Mouse (Mus musculus) ovary, adult 18-20 months (tissue): ENCODE data around the gene Cds1.

ENCODE experiments used
- DNase-seq: peaks from one replicate; pipeline ENCODE4 v3.0.0; 2022; ENCODE audit warnings: low spot score, mixed read lengths

Cds1 gene

DNA sequence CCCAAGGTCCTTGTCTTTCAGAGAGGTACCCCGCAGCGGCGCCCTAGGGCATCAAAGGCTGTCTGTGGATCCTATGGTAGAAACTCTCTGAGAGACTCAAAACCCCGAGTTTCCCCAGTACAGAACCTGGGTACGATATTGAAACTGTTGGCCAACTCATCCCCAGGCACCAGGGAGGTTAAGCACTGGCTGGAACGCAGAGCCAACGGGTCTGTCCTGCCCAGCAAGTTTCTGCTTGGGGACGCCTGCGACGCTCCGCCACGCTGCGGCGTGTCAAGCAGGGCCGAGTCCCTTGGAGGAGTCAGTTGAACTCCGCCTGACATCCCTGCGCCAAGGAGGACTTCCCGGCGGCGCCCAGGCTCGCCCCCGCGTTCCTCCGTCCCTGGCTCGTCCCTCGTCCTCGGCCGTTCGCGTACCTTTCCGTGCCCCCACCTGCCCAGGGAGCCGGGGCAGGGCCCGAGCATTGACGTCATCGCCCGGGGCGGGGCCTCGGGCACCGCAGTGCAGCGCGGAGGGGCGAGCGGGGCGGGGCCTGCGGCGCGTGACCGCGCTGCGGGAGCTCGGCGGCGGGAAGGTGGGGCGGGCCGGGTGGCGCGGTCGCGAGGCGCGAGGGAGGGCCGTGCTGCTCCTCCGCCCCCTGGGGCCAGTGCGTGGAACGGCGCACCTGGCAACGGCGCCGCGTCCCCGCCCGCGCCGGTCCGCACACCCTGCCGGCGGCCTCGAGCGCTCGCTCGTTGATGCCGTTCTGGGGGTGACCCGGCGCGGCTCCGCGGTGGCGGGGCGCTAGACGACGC is at the start of gene Cds1:
TSS of gene Cds1 (plus strand) at position 577 of the 794 bp plus-strand sequence.
- peak; percentile 70 for DNase-seq

DNA sequence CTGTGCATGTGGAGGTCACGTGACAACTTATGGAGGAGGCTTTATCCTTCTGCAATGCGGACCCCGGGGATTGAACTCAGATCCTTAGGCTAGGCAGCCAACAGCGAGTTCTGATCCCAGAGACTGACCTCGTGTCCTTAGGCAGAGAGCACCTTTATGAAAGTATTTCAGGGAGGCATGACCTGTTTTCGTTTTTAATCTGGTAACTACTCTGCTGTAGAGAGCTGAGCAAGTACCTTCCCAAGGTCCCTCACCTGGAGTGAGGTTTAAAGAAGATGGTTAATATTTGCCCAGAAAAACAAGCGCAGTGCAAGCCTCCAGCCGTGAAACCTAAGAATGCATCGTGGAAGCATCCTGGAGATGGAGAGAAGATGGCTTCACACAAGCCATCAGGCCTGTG is 40.7 kb upstream of the Cds1 start:
- DNase-seq = no peak

DNA sequence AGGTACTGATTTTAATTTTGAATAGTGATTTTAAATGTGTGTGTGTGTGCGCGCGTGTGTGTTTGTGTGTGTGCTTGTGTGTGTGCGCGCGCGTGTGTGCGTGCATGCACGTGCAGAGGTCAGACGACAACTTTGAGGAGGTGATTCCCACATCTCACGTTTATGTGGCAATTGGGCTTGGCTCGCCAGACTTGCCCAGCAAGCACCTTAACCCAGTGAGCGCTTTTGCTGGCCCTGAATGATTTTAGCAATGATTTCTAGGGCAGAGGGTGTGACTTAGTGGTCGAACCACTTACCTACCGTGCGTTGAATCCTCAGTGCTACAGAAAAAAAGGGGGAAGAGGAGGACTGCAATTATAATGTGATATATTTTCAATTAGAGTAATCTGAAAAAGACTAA is 40.2 kb upstream of the Cds1 start:
- DNase-seq = no peak

DNA sequence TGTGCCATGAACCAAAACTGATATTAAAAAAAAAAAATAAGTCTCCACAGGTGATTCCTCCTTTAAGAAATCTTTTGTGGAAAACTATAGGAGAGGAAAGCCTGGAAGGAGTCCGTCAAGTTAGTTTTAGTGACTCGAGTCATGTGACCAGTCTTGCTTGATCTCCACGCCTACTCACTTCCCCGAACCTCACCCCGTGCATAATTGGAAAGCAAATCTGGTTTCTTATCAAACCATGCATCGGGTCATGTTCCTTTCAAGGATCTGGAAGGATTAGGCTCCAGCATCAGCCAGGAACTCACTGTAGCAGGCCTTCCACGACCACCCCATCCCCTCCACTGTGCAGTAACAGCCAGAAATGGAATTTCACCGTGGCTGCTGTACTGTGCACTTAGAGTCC is 39.2 kb upstream of the Cds1 start:
- DNase-seq = no peak

DNA sequence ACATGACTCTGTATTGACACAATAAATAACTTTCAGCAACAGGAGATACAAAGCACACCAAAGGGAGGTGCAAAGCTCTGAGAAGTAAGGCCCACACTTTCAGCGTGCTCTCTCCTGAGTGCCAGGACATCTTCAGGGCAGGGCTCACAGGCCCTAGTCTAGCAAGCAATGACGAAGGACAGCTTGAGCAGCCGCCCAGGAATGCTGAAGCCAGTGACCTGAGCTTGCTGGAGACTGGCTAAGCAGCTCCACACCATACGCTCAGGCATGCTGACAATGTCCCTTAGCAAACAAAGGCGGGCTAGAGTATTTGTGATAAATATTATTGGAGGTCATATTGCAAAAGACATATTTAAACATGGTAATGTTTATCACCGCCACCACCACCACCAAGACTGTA is 38.6 kb upstream of the Cds1 start:
- DNase-seq = no peak

DNA sequence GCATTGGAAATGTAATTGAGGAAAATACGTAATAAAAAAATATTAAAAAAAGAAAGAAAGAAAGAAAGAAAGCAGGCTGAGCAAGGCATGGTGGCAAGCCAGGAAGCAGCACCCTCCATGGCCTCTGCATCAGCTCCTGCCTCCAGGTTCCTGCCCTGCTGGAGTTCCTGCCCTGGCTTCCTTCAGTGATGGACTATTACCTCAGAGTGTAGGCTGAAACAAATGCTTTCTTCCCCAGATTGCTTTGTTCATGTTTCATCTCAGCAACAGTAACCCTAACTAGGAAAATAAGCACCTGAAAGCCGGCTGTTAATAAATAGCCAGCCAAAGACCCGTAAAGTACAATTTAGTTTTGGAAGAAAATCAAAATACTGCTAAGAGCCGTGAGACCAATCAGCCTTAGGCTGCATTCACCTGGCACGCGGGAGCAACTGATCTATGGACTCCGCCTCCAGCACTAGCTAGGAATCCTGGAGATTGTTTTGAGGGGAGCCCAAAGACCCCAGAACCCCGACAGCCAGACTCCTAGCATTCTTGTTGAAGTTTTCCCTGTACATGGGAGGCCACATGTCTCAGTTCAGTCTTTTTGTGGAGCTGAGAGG is 36.5 kb upstream of the Cds1 start:
- DNase-seq = no peak

DNA sequence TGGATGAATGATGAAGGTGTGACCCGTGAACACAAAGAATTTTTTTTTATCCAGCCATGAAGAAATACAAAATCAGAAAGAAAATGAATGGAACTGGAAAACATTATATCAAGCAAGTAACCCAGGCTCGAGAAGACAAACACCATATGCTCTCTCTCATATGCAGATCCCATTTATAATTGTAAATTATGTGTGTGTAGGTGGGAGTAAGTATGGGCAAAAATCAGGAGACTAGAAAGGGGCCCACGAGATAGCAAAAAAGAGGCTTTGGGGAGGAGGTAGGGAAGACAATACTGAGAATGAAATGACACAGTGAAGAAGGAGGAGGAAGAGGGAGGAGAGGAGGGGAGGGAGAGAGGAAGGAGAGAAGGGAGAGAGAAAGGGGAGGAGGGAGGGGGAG is 27.6 kb upstream of the Cds1 start:
- DNase-seq = no peak

DNA sequence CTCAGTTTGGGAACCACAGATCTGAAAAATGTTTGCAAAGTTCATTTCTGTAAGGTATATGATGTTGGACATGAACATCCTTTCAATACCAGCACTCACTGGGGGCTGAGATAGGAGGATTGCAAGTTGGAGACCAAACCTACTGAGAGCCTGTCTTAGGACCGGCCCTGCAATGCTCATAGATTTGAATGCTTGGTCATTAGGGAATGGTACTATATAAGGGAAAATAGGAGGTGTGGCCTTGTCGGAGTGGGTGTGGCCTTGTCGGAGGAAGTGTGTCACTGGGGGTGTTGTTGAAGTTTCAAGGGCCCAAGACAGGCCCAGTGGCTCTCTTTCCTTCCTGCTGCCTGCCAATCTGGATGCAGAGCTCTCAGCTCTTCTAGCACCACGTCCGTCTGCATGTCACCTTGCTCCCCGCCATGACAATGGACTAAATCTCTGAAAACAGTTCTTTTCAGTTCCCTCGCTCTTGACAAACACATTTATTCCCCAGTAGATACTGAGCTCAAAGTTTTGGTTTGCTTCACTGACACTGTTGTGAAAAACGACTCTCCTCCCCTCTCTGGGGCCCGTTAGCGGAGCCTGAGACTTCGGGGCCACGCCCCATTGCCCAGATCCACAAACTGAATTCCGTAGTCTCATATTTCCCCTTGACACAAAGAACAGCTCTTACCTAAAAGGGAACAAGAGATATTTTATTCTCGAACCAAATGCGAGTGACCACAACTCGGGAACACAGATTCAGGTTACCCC is 24.3 kb upstream of the Cds1 start:
- no peak for DNase-seq

DNA sequence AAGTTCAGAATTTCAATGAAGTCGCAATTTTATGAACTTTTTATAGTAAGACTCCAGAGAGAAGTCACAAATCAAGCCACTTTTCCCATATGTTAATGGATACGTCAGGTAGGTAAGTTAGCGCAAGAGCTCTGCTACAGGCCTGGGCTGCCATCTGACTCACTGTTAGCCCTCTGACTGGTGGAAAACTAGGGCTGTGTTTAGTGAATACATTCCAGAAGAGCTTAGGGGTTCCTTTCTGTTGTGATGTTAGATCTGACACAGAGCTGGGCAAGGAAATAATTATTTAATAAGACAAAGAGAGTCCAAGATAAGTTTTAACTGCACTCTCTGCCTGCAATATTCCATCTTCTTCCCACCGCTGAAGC is 23.7 kb upstream of the Cds1 start:
- DNase-seq = no peak

DNA sequence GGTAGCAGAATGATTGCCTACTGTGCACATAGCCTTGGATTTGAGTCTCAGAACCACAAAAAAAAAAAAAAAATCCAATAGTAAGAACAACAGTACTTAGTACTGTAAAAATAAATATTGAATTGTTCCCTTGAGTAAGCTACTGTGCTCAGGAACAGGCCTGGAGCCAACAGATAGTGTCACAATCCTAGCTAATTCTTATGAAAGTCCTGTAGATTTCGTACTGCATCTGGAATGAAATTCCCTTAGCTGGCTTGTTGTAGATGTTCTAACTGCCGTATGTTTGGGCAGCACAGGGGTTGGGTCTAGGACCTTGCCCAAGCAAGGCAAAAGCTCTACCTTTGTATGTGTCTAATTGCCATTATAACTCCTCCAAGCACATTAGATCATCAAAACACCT is 22.9 kb upstream of the Cds1 start:
- no peak for DNase-seq

DNA sequence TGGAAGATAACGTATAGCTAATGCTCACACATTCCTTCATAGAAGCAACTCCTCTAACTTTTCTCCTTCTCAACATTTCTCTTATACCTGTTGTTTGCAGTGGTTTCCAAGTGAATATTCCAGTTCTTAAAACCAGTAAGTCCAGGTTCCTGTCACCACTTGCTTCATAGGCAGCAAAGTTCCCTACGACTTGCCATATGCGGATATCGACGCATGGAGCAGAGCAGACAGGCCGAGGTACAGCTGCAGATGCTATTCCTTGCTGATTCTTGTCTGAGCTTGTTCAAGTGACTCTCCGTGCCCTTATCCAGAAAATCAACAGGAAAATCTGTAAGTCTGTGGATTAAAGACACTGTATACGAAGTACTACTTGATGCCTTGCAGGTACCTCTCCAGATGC is 22.5 kb upstream of the Cds1 start:
- DNase-seq = no peak

DNA sequence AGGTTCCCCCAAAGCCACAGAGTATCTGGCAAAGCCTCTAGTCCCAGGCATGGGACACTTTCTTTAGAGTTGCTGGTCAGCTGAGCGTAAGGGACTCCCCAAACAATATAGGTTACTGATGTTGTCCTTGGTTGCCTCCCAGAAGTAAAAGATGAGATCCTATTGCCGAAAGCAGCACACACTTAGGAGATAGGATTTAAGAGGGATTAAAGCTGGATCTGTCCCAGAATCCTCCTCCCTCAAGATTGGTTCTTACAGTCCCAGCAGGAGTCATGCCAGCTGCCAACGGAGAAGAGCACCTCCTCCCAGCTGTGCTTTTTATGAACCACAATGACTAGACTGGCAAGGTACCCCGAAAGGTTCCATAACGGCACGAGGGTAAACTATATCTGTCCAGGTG is 20.0 kb upstream of the Cds1 start:
- no peak for DNase-seq

DNA sequence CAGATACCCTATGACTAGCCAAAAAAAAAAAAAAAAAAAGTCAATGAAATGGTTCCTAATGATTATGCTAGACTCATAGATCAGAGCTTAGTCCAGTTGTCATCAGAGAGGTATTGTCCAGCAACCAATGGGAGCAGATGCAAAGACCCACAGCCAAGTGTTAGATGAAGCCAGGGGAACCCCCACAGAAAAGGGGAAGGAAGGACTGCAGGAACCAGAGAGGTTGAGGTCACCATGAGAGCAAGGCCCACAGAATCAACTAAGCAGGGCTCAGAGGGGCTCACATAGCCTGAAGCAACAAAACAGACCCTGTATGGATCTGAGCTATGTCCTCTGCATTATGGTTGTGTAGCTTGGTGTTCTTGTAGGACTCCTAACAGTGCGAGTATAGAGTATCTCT is 11.2 kb upstream of the Cds1 start:
- DNase-seq = no peak

DNA sequence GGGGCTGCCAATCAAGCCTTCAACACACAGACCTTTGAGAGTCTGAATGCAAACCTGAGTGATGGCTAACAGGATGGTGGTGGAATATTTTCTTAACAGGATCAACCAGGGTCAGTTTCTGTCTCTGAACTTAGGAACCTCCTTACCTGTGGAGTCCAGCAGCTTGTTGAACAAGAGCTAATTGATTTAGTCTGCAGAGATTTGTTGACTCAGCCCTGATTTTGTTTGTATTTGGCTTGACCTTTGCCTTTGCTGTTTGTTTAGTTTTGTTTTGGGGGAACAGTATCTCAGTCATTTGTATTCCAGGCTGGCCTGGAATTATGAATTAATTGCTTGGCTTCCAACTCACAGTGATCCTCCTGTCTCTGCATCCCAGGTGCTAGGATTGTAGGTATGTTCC is 7.3 kb upstream of the Cds1 start:
- DNase-seq = no peak

DNA sequence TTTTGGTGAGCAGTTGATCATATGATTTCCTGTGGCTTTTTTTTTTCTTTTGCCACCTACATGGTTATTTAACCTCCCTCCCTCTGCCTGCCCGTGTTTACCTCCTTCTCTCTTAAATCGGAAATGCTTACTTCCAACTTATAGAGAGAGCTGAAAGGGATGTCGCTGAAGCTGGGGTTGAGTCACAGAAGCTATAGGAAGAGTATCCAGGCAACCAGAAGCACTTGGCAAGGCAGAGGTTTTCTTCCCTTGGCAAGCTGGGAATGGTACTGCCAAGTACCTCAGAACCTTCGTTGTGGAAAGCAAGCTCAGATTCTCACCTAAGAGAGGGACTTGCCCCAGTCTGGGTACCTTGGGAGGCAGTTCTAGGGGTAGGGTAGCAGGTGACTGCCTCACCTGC is 3.2 kb upstream of the Cds1 start:
- no peak for DNase-seq

DNA sequence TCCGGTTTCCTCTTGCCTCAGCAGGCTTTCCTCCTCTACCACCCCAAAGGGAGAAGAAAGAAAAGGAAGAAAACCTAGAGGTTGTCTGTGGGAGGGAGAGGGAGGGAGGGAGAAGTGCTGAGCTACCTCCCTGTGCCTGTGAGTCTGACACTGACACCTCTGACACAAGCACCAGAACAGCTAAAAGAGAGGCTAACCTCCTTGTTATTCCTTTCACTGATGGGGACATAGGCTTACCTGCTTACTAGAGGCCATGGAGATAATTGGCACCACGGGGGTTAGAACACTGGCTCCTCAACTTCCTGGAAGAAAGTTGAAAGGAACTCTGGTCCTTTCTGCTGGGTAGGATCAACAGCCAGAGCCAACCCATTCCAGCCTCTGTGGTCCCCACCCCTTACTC is 1.4 kb upstream of the Cds1 start:
- DNase-seq = no peak

DNA sequence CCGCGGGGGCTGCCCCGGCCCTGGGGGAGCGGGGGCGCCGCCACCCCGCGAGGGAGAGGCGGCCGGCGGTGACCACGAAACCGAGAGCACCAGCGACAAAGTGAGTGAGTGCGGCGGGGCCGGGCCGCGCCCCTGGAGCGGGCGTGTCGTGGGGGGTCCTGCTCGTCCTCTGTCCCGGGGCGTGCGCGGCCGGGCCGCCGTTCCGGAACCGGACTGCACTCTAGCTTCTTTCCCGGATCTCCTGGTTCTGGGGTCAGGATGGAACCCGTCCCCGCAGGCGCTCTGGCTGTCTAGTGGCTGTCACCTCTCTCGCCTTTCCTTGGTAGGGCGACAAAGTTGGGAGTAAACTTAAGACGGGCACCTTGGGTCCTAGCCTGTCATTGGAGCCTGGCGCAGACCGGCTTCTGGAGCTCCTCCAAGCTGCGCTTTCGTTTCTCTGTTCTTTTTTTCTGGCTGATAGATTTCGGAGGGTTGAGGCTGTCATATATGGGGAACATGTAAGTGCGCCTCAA is 516 bp downstream of the Cds1 start:
- no peak for DNase-seq

DNA sequence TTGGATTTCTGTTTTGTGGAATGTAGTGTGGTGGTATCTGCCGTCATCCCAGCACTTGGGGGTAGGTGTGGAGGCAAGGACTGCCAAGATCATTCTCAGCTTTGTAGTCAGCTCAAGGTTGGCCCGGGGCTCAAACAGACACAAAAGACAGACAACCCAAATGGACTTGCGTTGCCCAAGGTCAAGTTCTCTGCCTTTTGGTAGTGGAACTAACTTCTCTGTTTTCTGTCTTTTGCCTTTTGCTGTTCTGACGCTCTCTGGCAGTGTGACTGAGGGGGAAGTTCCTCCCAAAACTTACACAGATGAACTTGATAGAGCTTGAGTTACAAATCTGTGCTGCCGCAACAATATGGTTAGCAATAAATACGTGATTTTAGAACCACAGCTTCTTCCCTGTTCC is 1.3 kb downstream of the Cds1 start:
- DNase-seq = no peak

DNA sequence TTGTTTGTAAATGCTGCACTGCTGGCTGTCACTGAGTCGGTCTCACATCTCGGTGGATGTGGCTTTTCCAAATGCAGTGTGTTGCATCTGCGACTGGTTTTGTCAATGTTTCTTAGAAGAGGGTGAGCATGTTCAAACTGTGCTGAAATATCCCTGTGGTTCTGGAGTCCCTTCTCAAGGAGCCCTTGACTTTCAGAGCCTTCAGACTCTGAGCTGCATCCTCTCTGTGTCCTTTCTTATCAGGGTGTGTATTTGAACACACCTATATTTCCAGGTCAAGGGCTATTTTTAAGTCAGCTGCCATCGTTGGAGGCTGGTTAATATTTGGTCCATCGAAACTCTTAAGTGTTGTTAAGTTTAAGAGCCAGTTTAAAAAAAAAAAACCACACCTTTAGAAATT is 2.2 kb downstream of the Cds1 start:
- DNase-seq = no peak

DNA sequence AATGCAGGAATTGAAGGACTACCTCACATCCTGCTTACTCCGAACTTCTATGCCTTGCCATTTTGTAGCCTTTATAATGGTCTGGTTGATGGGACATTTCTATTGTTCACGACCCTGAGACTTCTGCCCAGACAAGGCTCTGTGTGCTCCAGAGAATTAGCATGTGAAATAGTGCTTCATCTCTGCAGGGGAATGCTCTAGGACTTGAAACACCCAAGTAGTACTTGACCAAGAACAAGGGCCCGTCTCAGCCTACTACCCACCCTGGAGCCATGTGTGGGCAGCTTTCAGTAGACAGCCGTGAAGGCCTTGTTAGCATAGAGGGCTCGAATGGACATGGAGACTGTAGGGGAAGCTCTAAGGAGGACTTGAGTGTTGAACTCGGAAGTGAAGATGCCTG is 2.6 kb downstream of the Cds1 start:
- DNase-seq = no peak

DNA sequence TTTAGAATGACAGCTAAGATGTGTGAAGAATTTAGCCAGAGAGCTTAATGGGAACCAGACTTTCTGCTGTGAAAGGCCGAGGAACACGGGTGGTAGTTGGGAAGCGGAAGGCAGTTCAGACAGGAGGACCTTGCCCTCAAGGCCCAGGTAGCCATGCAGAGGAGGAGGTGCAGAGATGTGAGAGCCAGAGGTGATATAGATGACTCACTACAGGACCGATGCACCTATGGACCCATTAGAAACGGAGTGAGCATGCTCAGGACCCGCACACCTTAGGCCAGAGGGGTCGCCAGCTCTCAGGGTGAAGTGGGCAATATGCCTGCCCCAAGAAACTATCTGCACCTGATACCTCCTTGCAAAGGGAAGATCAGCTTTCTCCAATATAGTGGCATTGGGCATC is 3.6 kb downstream of the Cds1 start:
- DNase-seq = no peak

DNA sequence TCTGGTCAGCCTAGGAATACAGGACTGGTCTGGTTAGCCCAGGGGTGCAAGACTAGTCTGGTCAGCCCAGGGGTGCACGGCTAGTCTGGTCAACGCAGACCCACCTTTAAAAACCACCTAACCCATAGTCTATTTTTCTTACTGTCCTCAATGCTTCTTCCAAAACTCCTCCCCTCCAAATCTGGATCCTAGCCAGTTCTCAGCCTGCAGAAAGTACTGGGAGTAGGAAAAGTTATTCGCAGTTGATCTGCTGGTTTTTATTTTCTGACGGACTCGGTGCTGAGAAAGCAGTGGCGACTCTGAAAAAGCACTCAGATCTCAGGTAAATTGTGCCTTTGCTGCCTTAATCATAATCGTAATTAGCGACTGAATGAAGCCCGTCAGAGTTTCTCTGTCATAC is 7.7 kb downstream of the Cds1 start:
- DNase-seq = no peak

DNA sequence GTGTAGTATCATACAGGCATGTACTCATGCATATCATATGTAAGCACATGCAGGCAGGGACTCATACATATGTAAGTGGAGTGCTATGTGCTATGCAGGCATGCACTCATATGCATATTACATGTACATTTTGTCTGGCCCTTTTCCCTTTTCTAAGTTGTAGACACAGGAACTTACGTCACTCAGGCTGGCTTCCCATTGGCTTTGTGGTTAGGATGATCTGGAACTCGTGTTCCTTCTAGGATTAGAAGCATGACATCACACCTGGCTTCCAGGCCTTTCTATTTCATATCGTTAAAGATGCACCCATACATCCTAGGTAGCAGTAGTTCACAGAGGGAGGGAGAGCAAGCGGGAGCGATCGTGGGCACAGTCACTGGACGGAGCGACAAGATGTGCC is 10.3 kb downstream of the Cds1 start:
- no peak for DNase-seq
